In the genomic region with DNA sequence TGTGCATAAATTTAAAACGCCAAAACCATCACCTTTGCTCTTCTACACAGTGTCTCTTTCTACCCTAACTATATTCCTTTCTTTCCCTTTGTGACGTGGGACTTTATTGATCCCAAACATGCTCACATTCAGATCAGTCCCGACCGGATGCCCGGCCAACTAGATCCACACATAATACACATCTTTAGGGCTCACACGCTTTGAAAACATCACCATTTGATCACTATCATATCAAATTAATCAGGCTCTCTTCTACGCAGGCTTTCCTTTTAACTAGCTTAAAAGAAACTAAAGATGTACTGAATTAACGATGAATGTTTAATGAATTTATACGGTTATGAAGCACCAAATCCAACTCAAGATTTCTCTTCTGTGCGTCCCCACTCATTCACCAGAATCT, we compare ENCODE assay signal across 9 mouse cellular contexts. TPM values are rescaled to one million over a fixed set of nuclear protein-coding genes. Genes with fewer than 3 reads are reported as not detected.
DNase-seq lines count a peak whose midpoint lies in the region; ATAC-seq and TF ChIP-seq lines count a peak whose summit lies in the region.
"Had no signal": no experiment of that assay in that cellular context is flagged by ENCODE, and none has a peak within 500 bp of the region (broad histone marks: within the 10 kb centered on the region; RNA-seq: fewer than 3 reads in every experiment).

No protein-coding gene starts in this region.

- no peaks in the 10 kb centered on the region for H3K9me3 ChIP-seq in heart, embryonic 11.5 days (replicated peaks; ENCODE audit: control insufficient read depth, low read length)
- H3K9me3 ChIP-seq in MEL (replicated peaks; ENCODE audit: insufficient read depth, low read length), result no peaks in the 10 kb centered on the region
- H3K9me3 ChIP-seq in hindbrain, embryonic 13.5 days, result no peaks in the 10 kb centered on the region
- no peaks in the 10 kb centered on the region for H3K9me3 ChIP-seq in midbrain, embryonic 13.5 days

- no peaks in the 10 kb centered on the region for H3K36me3 ChIP-seq in heart, embryonic 11.5 days (ENCODE audit: control insufficient read depth, insufficient read depth, low read length)
- H3K36me3 ChIP-seq in heart, adult 2 months (ENCODE audit: control insufficient read depth, insufficient read depth, low read length), result no peaks in the 10 kb centered on the region
- peaks cover 0 to 11% of the 10 kb centered on the region in 2 experiments; a peak in 2 of 4 replicates for H3K36me3 ChIP-seq in MEL (ENCODE audit: control insufficient read depth in 1 of 2, insufficient read depth in 2 of 2, low read length in 2 of 2)
- no peaks in the 10 kb centered on the region for H3K36me3 ChIP-seq in hindbrain, embryonic 13.5 days
- H3K36me3 ChIP-seq in midbrain, embryonic 13.5 days, result no peaks in the 10 kb centered on the region

- no peak overlapping the region for H3K27ac ChIP-seq in heart, embryonic 11.5 days (ENCODE audit: low read depth, low read length)
- H3K27ac ChIP-seq in heart, adult 2 months, result no peak overlapping the region
- no peak overlapping the region for H3K27ac ChIP-seq in MEL (ENCODE audit: control insufficient read depth, low read depth, low read length)
- H3K27ac ChIP-seq in hindbrain, embryonic 13.5 days, result no peak overlapping the region
- H3K27ac ChIP-seq in midbrain, embryonic 13.5 days, result no peak overlapping the region

- no peaks in the 10 kb centered on the region for H3K27me3 ChIP-seq in heart, embryonic 11.5 days (ENCODE audit: control insufficient read depth, insufficient read depth, low read length)
- H3K27me3 ChIP-seq in heart, adult 2 months (ENCODE audit: control insufficient read depth, insufficient read depth, low read length), result no peaks in the 10 kb centered on the region
- no peaks in the 10 kb centered on the region for H3K27me3 ChIP-seq in MEL (ENCODE audit: control insufficient read depth in 1 of 2, insufficient read depth in 2 of 2, low read length in 2 of 2)
- no peaks in the 10 kb centered on the region for H3K27me3 ChIP-seq in hindbrain, embryonic 13.5 days
- H3K27me3 ChIP-seq in midbrain, embryonic 13.5 days, result peaks cover 20% of the 10 kb centered on the region

- peak overlapping the region; percentile 87 for H3K4me3 ChIP-seq in heart, embryonic 11.5 days (ENCODE audit: low read depth, low read length)
- no peak overlapping the region; the same call in 1 of the 2 replicates for H3K4me3 ChIP-seq in heart, adult 2 months
- peak overlapping the region; percentile 64 to 84; a peak in 2 of 4 replicates for H3K4me3 ChIP-seq in MEL (ENCODE audit: control insufficient read depth in 1 of 2, insufficient read depth in 1 of 2, low read depth in 2 of 2, low read length in 2 of 2)
- peak overlapping the region; percentile 80 for H3K4me3 ChIP-seq in hindbrain, embryonic 13.5 days
- peak overlapping the region; percentile 72 for H3K4me3 ChIP-seq in midbrain, embryonic 13.5 days (replicated peaks)

- no peak for TF ChIP-seq POLR2A in heart, adult 2 months (IDR thresholded peaks at IDR 0.05; ENCODE audit: insufficient read depth, low read depth, low read length)
- TF ChIP-seq POLR2A in MEL (IDR thresholded peaks at IDR 0.05; ENCODE audit: control insufficient read depth in 1 of 2, insufficient read depth in 1 of 2, low read depth in 1 of 2, low read length in 2 of 2, poor library complexity in 1 of 2), result no peak

- no peak for TF ChIP-seq RAD21 in MEL (IDR thresholded peaks at IDR 0.05; ENCODE audit: low read depth, low read length)

- no peak for TF ChIP-seq CTCF in heart, adult 2 months (IDR thresholded peaks at IDR 0.05)
- TF ChIP-seq CTCF in MEL (IDR thresholded peaks at IDR 0.05 in 2 of 3, conservative IDR thresholded peaks at IDR 0.05 in 1 of 3; ENCODE audit: control insufficient read depth in 1 of 3, insufficient read depth in 1 of 3, low read depth in 2 of 3, low read length in 3 of 3, poor library complexity in 1 of 3, severe bottlenecking in 1 of 3), result no peak

- H3K79me2 ChIP-seq in heart, adult 2 months (replicated peaks; ENCODE audit: control insufficient read depth, insufficient read depth, low read length), result no peaks in the 10 kb centered on the region
- peaks cover 14% of the 10 kb centered on the region for H3K79me2 ChIP-seq in MEL (ENCODE audit: control insufficient read depth, insufficient read depth, low read length, poor library complexity)

- peak overlapping the region; percentile 85 for H3K4me2 ChIP-seq in heart, embryonic 11.5 days
- peak overlapping the region; percentile 86 for H3K4me2 ChIP-seq in hindbrain, embryonic 13.5 days
- H3K4me2 ChIP-seq in midbrain, embryonic 13.5 days (replicated peaks), result peak overlapping the region; percentile 99

- H3K9ac ChIP-seq in heart, embryonic 11.5 days (ENCODE audit: low read depth, low read length), result no peak overlapping the region
- H3K9ac ChIP-seq in heart, adult 2 months (ENCODE audit: low read depth, low read length), result no peak overlapping the region
- H3K9ac ChIP-seq in MEL (ENCODE audit: control insufficient read depth, low read depth, low read length, poor library complexity, severe bottlenecking), result no peak overlapping the region
- H3K9ac ChIP-seq in hindbrain, embryonic 13.5 days, result peak overlapping the region; percentile 86
- H3K9ac ChIP-seq in midbrain, embryonic 13.5 days (replicated peaks), result peak overlapping the region; percentile 73; the same call in 1 of the 2 replicates

- no peak for TF ChIP-seq EP300 in heart, adult 2 months (IDR thresholded peaks at IDR 0.05; ENCODE audit: insufficient read depth, low read depth, low read length)
- no peak for TF ChIP-seq EP300 in MEL (IDR thresholded peaks at IDR 0.05; ENCODE audit: low read depth in 1 of 2, low read length in 2 of 2)

- 12% methylated on average over 10 of the region's 10 CpGs for WGBS in heart, embryonic 11.5 days (ENCODE audit: insufficient replicate concordance)
- 74% methylated on average over 10 of the region's 10 CpGs for WGBS in heart, adult 2 months
- WGBS in hindbrain, embryonic 13.5 days, result 3% methylated on average over 10 of the region's 10 CpGs
- 4% methylated on average over 10 of the region's 10 CpGs for WGBS in midbrain, embryonic 13.5 days

- DNase-seq in heart, adult 2 months, result no peak
- no peak for DNase-seq in MEL (ENCODE audit: low read depth, low spot score)
- no peak for DNase-seq in thymus, postnatal 25 days
- DNase-seq in adrenal gland, postnatal 25 days, result no peak
- DNase-seq: spleen, adult 18-20 months had no signal

- ATAC-seq in heart, embryonic 11.5 days (replicated peaks; ENCODE audit: insufficient number of reproducible peaks, low FRiP score, low TSS enrichment), result no peak
- ATAC-seq in hindbrain, embryonic 13.5 days (ENCODE audit: low FRiP score), result no peak
- no peak for ATAC-seq in midbrain, embryonic 13.5 days
- no peak for ATAC-seq in CD4-positive, CD25-positive, alpha-beta regulatory T cell, adult 4 months

- intact Hi-C loops in heart, adult 2 months (cut with DNase I), result no loop called here

- H3K4me1 ChIP-seq in heart, embryonic 11.5 days (ENCODE audit: control insufficient read depth, insufficient read depth, low read length), result no peaks in the 10 kb centered on the region
- H3K4me1 ChIP-seq in heart, adult 2 months (ENCODE audit: control insufficient read depth, insufficient read depth, low read length), result no peaks in the 10 kb centered on the region
- 0 out of 4 replicates have a peak, but pooled peaks cover 0 to 9% of the 10 kb centered on the region in 2 experiments for H3K4me1 ChIP-seq in MEL (ENCODE audit: control insufficient read depth in 1 of 2, insufficient read depth in 2 of 2, low read length in 2 of 2)
- peaks cover 19% of the 10 kb centered on the region for H3K4me1 ChIP-seq in hindbrain, embryonic 13.5 days (replicated peaks)
- H3K4me1 ChIP-seq in midbrain, embryonic 13.5 days (replicated peaks), result peaks cover 17% of the 10 kb centered on the region

TF ChIP-seq in MEL, 35 proteins besides CTCF, POLR2A, EP300 and RAD21:
- TF ChIP-seq USF2 (IDR thresholded peaks at IDR 0.05; ENCODE audit: borderline replicate concordance in 1 of 2, insufficient read depth in 1 of 2, low read depth in 1 of 2, low read length in 2 of 2) (no peak), RCOR1 (IDR thresholded peaks at IDR 0.05; ENCODE audit: low read depth, low read length) (no peak), NRF1 (IDR thresholded peaks at IDR 0.05; ENCODE audit: insufficient read depth, low read depth, low read length, poor library complexity, severe bottlenecking) (no peak), ETS1 (IDR thresholded peaks at IDR 0.05; ENCODE audit: low read depth, low read length) (no peak), GATA1 (IDR thresholded peaks at IDR 0.05; ENCODE audit: low read depth, low read length) (no peak), ZKSCAN1 (IDR thresholded peaks at IDR 0.05; ENCODE audit: low read depth, low read length) (no peak), ZC3H11A (IDR thresholded peaks at IDR 0.05; ENCODE audit: low read depth, low read length) (no peak), E2F4 (IDR thresholded peaks at IDR 0.05; ENCODE audit: borderline replicate concordance, low read depth, low read length) (no peak)

RNA-seq across cellular contexts. Expression of a gene that starts 2.9 kb away (rescaled TPM):
- polyA plus RNA-seq in heart, embryonic 11.5 days (2014; fragmentation: Nextera tagmentation; extraction: Ambion mirVana), result 1.6 and 1.9 TPM in 2 replicates
- 1 to 10 TPM; 1.2 to 1.4 TPM for total RNA-seq in heart, adult 2 months (2021)
- polyA plus RNA-seq in heart, adult 2 months (2012; rRNA removed), result 1.3 and 2.0 TPM in 2 replicates
- total RNA-seq in MEL (2012; rRNA removed), result 5.0 and 5.3 TPM in 2 replicates
- polyA plus RNA-seq in MEL (2012; ENCODE audit: insufficient read depth in 1 of 2, insufficient read length in 2 of 2, low read depth in 1 of 2, low replicate concordance in 2 of 2, missing spikeins in 1 of 2), result 10 to 100 TPM; 10.2 to 22.8 TPM
- 2.4 and 3.1 TPM in 2 replicates for polyA plus RNA-seq in hindbrain, embryonic 13.5 days (2015; fragmentation: Nextera tagmentation; extraction: Ambion mirVana)
- polyA plus RNA-seq in midbrain, embryonic 13.5 days (2015; fragmentation: Nextera tagmentation; extraction: Ambion mirVana), result 1.9 and 2.0 TPM in 2 replicates
- 9.5 and 10.2 TPM in 2 replicates for total RNA-seq in adrenal gland, postnatal 25 days (2021)
- under 1 TPM; 0.57 to 0.90 TPM for polyA plus RNA-seq in CD4-positive, CD25-positive, alpha-beta regulatory T cell, adult 4 months (2017; shearing (Covaris generic))

RNA-seq across cellular contexts. Expression of a gene that starts 7.2 kb away (rescaled TPM):
- 2.1 and 3.7 TPM in 2 replicates for polyA plus RNA-seq in heart, embryonic 11.5 days (2014; fragmentation: Nextera tagmentation; extraction: Ambion mirVana)
- total RNA-seq in heart, adult 2 months (2021), result 1 to 10 TPM; 3.0 to 3.8 TPM
- polyA plus RNA-seq in heart, adult 2 months (2012; rRNA removed), result 2.9 and 6.6 TPM in 2 replicates
- 0.12 and 0.13 TPM in 2 replicates for total RNA-seq in MEL (2012; rRNA removed)
- polyA plus RNA-seq in MEL (2012; ENCODE audit: insufficient read depth in 1 of 2, insufficient read length in 2 of 2, low read depth in 1 of 2, low replicate concordance in 2 of 2, missing spikeins in 1 of 2), result under 1 TPM in 1 of 2 experiments, not detected in 1; 0.33 TPM
- 5.0 and 5.4 TPM in 2 replicates for polyA plus RNA-seq in hindbrain, embryonic 13.5 days (2015; fragmentation: Nextera tagmentation; extraction: Ambion mirVana)
- 2.2 and 2.4 TPM in 2 replicates for polyA plus RNA-seq in midbrain, embryonic 13.5 days (2015; fragmentation: Nextera tagmentation; extraction: Ambion mirVana)
- total RNA-seq in adrenal gland, postnatal 25 days (2021), result 9.3 and 10.6 TPM in 2 replicates
- not detected for polyA plus RNA-seq in CD4-positive, CD25-positive, alpha-beta regulatory T cell, adult 4 months (2017; shearing (Covaris generic))

Comparison
In these comparisons a context has a peak if more than half of its experiments do, and no peak if none do; other contexts are left out.
1. H3K9ac ChIP-seq: peak in hindbrain, embryonic 13.5 days (single experiment) and midbrain, embryonic 13.5 days (single experiment); none in heart, embryonic 11.5 days (single experiment), heart, adult 2 months (single experiment) and MEL (single experiment).
2. Peak in every context shown above with its lines, with median percentiles within 50 percentile points of each other: H3K4me2 ChIP-seq.